Mouse (Mus musculus): ENCODE data around the gene Zfp367.

The Zfp367 gene

DNA sequence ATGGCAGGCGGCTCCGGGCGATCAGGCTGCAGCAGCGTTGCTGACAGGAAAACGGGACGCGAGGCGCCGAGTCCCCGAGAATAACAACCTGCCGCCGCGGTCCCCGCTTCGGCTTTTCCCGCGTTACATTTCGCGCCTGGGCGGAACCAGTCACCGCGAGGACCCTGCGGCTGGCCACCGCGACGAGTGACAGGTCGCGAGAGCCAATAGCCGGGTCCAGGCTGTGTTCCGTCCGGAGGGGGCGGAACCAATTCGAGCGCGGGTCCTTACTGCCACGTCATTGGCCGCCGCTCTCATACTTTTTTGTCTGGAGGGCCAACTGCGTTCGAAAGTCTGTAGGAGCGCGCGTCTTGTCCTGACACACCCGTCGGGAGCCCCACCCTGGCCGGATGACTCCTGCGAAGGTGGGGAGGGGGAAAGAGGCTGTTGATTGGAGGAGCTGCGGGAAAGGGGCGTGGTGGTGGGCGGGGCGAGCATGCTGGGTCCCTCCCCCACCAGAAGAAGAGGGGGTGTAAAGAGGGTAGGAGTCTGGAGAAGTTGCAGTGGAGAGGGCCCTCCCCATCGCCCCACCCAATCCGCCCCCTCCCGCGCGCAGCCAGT lies at the start of gene Zfp367:
TSS of gene Zfp367 (minus strand) at position 120 of the 600 bp plus-strand sequence.
- peak; percentile 98 to 99 for DNase-seq

DNA sequence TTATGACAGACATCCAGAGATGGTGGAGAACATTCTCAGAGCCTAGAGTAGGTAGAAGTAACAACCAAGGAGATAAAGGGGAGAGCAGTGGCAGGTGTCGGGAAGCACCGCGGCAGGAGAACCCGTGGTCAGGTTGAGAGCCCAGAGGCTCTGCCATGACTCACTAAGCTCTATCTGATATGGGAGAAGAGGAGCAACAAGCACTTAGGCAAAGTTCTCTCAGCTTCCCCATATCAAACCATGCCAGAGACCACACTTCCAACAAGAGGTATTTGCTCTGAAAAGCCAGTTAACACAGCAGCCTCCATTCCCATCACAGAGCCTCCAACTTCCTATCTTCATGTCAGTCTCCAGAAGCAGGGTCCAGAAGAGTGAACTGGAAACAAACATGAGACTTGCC lies 47.9 kb upstream of the Zfp367 start:
- DNase-seq: no peak

DNA sequence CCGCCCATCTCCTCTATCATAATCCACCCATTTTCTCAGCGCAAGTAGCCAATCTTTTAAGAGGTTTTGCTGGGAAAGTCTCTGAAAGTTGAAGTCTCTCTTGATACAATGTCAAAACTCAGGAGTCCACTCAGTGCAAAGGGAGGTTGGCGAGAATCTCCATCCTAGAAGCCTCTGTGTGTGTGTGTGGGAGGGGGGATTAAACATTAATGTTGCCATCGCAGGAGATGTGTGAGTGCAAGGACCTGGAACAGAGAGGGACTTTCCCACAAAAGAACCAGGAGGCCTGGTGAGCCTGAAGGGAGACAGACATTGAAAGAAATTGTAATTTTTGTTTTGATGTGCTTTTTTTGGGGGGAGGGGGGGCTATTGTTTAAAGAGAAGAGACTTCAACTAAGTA lies 45.3 kb upstream of the Zfp367 start:
- no peak for DNase-seq

DNA sequence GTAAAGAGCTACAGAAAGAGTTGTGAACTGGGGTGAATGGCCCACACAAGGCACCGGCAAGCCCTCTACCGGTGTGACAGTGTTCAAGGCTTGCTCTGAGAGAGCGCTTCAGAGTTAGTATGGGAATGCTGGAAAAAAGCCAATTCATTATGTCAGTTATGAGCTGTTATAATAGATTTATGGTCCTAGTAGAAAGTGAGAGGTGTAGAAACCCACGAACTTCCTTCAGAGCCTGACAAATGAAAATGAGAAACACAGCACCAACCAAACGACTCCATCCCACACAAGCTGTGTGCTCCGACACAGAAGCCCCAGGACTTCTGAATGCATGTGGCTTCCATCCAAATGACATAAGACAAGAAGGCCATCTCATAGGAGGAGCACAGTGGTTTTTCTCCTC lies 44.9 kb upstream of the Zfp367 start:
- DNase-seq: no peak

DNA sequence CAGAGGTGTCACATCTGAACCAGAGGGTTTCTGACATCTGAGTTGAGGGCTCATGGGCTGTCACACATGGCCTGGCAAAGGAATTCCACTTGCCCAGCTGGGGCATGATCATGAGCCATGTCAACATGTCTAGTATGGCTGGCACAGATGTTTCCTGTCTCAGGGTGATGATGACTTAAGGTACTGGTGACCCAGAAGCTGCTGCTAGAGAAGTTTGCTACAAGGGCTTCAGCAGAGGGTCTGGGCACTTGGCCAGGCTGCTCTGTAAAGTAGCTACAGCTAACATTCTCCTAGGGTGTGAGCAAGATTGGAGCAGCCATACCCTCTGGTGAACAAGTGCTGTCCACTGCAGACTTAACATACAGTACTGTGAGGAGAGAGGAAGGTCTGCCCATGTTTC lies 34.1 kb upstream of the Zfp367 start:
- DNase-seq: no peak

DNA sequence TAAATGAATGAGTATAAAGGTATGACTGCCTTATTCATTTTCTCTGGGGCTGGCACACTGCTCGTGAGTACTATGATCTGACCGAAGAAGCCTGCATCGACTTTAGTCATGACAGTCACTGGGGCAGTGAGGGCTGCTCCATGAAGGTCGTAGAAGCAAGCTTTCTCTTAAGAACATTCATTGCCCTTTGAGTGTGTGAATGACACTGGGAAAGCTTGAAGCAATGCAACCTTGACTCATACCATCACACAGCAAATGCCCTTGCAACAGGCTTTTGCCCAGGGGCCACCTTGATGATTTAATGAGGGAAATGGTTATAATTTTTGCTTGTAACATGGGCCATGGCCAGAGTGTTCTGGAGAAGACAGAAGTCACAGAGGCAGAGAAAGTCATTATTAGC lies 33.5 kb upstream of the Zfp367 start:
- no peak for DNase-seq

DNA sequence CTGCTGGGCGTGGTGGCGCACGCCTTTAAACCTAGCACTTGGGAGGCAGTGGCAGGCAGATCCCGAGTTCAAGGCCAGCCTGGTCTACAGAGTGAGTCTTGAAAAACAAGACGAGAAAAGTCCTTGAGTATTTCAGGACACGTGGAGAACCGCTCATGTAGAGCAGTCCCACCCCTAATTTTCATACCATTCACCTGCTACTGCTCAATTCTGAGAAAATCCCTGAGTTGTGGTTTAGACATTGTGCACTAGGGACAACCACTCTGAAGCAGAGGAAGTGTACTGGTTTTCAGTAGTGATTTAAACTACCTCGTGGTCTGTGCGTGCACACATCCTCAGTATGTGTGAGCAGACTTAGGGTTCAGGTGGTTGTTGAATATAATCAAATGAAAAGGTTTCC lies 32.6 kb upstream of the Zfp367 start:
- no peak for DNase-seq

DNA sequence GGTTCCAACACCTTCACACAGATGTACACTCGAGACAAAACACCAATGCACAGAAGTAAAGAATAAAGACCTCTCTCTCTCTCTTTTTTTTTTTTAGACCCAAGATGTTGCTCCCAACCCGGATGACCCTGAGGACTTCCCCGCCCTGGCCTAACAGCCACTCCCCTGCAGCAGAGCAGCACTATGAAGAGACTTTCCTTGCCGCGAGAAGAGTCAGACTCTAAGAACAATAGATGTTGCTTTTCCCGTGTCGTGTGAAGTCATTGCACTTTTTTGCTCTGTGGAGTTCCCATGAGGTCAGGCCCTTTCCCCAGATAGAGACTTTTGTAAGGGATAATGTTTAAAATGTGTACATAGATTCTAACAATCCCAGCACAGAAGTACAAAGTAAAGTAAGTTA lies 32.2 kb upstream of the Zfp367 start:
- no peak for DNase-seq

DNA sequence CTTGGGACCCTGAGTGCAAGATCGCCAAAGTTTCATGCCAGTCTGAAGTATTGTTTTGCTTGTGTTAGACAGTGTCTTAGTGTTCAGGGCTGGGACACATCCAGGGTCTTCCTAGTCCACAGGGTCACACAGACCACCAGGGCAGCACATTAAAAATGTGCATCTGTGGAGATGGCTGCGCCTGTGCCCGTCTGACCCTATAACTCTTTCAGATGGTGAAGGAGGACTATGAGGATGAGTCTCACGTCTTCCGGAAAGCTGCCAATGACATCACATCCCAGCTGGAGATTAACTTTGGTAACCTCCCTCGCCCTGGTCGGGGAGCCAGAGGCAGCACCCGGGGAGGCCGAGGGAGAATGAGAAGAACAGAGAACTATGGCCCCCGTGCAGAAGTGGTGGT lies 31.4 kb upstream of the Zfp367 start:
- no peak for DNase-seq

DNA sequence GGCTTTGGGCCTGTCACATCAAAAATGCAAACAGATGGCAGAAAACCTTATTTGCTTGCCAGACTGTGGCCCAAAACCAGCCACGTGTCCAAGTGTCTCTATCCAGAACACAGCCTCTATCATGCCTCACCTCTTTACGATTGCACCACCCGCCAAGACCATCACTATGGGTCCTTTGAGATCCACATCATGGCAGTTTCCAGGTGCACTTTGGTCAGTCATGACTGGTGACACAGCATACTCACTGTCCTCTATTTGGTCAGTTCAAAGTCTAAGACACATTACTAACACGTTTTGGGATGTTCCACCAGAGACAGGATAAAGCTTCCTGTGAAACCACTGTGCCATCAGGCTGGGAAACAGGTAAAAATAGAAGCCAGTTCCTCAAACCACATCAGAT lies 30.6 kb upstream of the Zfp367 start:
- peak in 1 of 2 experiments; percentile 21 for DNase-seq

DNA sequence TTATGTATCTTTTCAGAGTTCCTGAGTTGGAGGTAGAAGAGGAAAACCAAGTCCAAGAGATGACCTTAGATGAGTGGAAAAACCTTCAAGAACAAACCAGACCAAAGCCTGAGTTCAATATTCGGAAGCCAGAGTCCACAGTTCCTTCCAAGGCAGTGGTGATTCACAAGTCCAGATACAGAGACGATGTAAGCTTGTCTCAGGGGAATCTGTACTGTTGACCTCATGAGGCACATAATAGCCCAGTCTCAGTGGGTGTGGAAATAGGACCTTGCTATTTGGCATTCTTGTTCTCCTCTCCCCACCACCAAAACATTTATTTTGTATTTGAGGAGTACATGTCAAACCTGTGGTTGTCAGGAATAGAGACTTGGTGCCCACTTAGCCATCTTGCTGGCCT lies 29.1 kb upstream of the Zfp367 start:
- no peak for DNase-seq

DNA sequence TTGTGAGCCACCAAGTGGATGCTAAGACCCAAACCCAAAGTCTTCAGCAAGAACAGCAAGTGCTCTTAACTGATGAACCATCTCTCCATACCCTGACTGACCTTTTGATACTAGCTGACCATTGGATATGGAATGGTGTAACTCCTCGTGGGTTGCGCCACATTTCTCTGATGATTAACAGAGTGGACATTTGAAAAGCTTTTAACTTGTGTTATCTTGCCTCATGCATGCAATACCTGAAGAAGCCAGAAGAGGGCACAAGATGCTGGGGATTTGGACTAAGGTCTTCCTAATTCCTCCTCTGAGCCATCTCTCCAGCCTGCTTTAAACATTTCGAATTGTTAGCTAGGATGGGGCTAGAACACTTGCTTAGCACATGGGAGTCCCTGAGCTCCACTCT lies 27.9 kb upstream of the Zfp367 start:
- peak; percentile 79 to 86 for DNase-seq

DNA sequence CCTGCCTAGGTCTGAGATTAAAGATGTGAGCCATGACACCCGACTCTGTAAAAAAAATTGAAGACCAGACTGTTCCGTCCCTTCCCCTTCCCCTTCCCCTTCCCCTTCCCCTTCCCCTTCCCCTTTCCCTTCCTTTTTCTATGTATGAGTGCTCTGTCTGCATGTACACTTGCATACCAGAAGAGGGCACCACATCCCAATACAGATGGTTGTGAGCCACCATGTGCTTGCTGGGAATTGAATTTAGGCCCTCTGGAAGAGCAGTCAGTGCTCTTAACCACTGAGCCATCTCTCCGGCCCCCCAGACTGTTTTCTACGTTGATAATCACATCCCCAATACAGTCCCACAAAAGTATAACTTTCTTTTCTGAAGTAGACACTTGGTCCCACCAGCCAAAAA lies 27.3 kb upstream of the Zfp367 start:
- DNase-seq: no peak

DNA sequence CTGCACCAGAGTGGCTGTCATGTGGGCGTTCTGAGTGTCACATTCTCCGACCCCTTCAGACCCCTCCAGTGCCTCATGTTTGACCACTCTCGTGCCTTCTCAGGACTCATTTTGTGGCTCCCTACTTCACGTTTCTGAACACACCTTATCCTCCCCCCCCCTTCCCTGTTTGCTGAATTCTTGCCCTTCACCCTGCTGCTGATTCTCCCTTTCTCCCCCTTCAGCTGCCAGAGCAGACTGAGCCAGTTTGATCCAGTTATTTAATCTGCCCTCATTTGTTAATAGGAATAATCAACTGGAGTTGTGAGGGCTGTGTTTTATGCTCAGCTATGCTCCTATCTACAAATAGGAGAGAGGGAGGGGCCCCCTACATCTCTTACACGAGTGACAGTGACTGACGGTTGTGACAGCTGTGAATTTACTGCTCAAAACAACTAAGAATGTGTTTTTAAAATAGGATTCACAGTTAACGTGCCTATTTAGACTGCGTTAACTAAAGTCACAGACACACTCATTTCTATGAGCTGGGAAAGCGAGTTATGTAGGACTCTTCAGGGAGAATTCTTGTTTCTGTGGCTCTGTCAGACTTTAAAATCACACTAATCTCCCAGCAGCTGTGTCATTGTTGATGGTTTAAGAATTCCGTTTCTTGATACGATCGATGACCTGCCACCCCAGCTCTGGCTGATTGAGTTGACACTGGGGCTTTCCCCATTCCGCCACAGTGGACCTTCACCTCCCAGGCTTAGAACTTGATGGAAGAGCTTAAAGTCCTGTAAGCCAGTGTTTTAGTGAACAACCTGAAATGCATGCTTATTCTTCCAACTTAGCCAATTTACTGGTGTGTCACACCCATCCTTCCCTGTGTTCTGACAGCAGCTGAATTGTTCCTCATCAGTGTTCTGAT lies 26.0 kb upstream of the Zfp367 start:
- DNase-seq: no peak

DNA sequence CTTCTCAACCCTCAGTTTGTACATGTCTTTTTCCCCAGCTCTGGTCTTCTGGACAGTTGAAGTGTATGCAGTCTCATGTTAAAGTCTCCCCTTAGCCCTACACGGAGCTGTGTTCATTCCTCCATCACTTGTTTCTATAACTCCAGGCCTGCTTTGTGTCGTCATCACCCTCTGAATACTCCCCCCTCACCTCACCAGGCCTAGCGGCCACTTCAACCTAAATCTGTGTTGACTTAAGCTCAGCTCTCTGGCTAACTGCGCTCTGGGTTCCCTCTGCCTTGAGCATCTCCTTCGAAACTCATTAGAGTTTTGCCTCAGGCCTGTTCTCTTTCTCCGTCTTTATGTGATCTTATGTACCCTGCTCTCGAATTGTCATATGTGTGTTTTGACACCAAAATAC lies 25.0 kb upstream of the Zfp367 start:
- DNase-seq: no peak

DNA sequence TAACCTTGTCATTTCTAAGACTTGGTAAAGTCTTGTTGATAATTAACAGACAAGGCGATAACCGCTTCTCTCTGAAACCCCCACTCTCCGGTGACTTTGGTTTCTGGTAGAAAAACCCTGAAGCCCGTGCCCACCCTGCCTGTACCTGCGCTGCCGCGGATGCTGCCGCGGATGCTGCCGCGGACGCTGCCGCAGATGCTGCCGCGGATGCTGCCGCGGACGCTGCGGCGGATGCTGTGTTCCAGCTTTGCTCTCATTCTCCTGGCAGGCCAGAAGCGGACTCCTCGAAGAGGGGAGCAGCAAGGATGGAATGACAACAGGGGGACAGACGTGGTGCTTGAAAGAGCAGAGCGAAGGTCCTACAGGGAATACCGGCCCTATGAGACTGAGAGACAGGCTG lies 16.7 kb upstream of the Zfp367 start:
- no peak for DNase-seq

DNA sequence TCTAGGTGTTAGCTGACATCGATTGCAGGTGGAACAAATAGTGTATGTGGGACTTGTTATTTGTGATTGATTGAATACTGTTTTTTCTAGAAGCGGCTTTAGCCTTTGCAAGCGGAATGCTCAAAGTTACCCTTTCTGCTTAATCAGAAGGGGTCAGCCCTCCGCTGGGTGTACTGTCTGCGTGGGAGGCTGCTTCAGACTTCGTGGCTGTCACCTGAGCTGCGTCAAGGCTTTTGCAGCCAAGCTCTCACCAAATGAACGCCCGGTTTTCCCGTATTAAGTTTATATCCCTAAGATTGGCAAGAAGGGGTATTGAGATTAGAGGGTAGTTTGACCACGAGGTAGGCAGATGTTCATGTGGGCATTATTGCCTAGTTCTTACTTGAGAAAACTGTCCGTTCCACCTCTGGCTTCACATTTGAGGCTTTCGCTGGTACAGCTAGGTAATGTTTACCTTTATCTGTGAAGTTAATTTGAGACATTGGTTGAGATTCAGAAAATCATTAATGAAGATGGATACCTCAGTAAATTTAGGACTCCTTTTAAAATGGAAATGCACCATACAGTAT lies 10.2 kb upstream of the Zfp367 start:
- DNase-seq: peak; percentile 24 to 27

DNA sequence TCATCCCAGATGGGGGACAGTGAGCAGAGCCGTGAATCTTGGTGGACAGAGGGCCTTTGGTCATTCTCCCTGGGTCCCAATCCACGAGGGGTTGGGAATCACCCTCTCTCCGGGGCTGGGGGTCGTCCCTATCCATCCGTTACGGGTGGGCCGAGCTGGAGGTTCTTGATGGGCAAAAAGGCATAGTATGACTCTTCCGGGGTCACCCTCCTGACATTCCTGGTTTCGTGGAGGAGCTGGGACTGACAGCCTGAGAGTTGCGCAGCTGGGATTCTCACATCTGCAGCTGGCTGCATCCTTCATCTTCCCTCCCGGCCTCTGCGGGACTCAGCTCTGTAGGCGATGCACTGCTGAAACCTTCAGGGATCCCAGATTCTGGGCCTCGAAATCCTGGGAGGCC lies 9.6 kb upstream of the Zfp367 start:
- peak in 1 of 2 experiments; percentile 25 for DNase-seq

DNA sequence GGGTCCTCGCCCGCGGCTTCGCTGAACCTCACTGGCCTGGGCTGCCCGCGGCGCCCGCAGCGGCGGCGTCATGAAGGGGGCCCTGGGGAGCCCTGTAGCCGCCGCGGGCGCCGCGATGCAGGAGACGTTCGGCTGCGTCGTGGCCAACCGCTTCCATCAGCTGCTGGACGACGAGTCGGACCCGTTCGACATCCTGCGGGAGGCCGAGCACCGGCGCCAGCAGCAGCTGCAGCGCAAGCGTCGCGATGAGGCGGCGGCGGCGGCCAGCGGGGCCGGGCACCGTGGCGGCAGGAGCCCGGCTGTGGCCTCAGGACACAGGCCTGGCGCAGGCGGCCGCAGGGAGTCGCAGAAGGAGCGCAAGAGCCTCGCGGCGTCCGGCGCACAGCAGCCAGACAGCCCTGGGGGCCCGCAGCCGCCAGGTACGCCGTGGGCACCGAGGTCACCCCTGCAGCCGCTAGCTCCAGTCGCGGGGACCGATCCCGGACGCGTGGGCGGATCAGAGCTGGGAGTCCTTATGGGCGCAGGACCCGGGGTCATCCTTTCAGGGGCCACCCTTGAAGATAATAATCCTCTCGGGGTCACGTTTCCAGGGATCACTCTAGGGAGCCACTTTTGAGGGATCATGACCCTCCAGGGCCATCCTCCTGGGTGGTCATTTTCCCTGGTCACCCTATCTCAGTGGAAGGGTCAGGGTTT lies 9.1 kb upstream of the Zfp367 start:
- DNase-seq: no peak

DNA sequence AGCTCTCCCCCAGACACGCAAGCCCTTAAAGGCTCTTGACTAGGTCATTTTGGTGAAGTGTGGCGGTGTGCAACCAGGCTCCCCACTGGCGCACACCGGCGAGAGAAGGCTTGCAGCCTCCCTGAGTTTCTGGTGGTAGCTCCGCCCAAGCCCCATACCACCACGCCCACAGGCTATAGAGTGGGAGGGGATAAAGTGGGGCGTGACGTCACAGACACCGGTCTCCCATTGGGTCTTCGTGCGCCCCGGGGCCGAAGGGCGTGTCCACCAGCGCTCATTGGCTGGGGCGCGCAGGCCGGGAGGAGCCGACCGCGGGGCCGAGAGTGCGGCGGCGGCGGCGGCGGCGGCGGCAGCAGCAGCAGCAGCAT lies 8.5 kb upstream of the Zfp367 start, which contains the start of gene Habp4:
TSS of gene Habp4 (plus strand) at position 277 of the 368 bp plus-strand sequence.
- peak; percentile 99 for DNase-seq

DNA sequence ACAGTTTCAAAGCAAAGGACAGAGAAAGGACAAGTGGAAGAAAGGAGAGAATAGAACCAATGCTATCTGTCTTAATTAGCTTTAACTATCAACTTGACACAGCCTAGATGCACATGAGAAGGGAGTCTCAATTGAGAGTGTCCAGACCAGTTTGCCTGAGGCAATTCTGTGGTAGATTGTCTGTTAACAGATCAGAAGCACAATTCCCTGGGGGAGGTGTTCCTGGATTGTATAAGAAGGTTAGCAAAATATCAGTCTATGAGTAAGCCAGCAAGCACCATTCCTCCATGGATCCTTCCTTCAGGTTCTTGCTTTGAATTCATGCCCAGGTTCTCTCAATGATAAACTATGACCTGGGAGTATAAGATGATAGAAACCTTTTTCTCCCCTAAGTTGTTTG lies 4.0 kb upstream of the Zfp367 start:
- DNase-seq: no peak

DNA sequence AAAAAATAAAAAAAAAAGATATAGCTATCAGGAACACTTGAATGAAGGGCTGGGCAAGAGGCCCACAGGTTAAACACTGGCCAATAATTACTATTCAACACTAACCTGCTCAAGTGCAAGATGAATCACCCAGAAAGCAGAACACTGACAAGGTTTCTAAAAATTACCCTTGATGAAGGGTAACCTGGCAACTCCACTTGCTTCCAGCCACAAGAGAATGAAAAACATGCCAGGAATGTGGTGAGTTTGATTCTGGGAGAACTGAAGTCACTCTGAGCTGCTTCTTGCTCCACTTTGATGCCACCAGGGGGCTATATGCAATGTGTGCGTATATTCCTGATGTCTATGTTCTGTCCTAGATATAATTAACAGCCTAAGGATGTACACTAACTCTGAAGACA lies 2.2 kb upstream of the Zfp367 start:
- peak; percentile 56 to 74 for DNase-seq

DNA sequence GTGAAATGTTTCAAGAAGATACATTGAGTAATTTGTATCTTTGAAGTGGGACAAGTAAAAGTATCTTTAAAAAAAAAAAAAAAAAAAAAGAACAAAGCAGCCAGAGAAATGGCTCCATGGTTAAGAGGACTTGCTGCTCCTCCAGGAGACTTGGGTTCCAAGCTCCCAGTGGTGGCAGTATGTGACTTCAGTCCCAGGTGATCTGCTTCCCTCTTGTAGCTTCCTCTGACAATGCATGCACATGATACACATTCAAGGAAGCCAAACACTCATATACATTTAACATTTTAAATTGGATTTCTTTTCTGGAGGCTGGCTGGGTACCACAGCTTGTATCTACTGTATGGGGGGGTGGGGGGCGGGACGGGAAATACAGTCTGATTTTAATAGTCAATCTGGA lies 1.6 kb upstream of the Zfp367 start:
- DNase-seq: no peak
